Mouse (Mus musculus) embryonic fibroblast, embryonic 13.5 days (primary cell): ENCODE results near the gene Atpaf2.

ENCODE experiments used
- CTCF ChIP-seq: IDR thresholded peaks from 2 replicates; pipeline ENCODE4 v1.5.1; 2011; ENCODE audit warnings: mild to moderate bottlenecking, control low read depth, low read length, moderate library complexity, borderline replicate concordance; ENCODE audit not compliant: insufficient read depth
- POLR2A ChIP-seq: IDR thresholded peaks from 2 replicates; pipeline ENCODE4 v1.6.1; 2011; ENCODE audit warnings: low read depth, mild to moderate bottlenecking, control low read depth, low read length, moderate library complexity

- TF ChIP-seq CTCF: no peak
- TF ChIP-seq POLR2A: no peak
Observed at GRCm38 (mm10) chr11:60368909-60369308, 49.3 kb downstream of the Atpaf2 start.
